Mouse (Mus musculus) left cerebral cortex, adult 11 months (tissue): ENCODE data around the gene Apbb1.
A peak's percentile ranks its signal among the peaks of the same experiment; 100 is the strongest.

Experiments
- DNase-seq: peaks from one replicate; pipeline ENCODE4 v3.0.0; 2022; ENCODE audit warnings: low spot score

The Apbb1 gene

DNA sequence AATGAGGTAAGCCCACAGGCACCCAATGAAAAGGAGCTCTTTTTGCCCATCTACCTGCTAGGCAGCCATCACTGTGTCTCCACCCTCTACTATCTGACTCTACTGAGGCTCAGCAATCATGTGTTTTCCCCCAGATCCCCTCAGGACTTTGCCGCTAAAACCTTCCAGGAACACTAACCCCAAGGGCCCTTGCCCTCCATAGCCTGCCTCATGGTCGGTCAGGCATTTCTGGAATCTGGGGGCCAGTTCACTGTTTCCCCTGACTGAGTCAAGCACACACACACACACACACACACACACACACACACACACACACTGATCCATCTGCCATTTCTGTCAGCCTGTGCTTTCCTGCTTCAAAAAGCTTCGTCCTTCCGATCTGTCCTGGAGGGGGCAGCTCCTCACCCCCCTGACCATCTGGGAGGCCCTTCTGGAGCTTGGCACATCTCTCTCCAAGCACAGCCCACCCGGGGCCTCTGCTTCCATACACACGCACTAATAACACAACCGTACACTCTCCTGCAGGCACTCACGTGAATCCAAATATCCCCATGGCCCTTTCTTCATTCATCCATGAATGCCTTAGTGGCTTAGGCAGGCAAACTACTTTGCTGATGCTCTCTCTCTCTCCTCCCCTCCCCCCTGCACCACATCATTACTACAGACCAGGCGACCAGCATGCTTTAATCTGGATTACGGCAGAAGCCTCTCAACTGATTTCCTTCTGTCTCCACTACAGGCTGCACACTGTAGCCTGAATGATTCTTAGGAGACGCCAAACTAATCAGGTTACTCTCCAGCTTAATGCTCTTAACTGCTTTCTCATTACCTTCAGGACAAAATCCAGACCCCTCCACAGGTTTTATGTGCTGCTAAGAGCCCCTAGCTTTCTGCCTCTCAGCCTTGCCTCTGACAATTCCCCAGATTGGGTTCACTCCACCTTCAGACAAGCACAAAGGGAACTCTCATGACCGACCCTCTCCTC, 11.6 kb downstream of the Apbb1 start:
- no peak for DNase-seq

DNA sequence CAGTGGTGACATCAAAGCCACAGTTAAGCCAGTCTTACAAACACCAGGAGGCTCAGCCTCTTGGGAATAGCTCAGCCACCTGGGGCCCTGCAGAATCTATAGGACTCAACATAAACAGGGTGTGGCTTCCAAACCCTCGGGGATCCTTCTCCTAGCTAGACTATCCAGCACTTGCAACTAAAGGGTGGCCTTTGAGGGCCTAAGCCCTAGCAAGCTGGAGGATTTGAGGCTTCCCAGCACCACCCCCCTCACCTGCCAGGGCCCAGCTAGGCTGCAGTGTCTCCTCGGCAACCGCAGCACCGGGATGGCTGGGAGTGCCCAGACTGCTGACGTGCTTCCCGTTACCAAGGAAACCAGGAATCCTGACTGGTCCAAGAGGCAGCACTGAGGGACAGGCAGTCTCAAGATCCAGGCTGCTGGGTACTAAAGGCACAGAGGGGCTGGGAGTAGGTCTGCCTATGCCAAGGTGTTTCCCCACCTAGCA, 12.4 kb downstream of the Apbb1 start:
- DNase-seq: peak; percentile 79

DNA sequence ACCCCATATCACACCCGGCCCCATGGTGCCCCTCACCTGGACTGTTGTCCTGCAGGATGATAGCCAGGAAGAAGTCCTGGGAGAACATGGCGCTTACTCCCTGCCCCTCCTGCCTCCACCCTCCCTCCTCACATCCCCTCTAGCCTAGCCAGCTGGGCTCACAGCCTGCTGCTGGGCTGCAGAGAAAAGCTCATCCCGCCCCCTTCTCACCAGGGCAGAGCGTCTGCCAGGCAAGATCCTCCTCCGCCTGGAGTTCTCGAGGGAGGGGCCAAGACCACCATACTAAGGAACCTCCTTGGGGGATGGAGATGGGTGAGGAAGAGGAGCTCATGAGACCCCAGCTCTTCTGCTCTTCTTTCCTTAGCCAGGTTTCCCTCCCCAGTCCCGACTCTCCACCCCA, 12.9 kb downstream of the Apbb1 start:
- DNase-seq: no peak

DNA sequence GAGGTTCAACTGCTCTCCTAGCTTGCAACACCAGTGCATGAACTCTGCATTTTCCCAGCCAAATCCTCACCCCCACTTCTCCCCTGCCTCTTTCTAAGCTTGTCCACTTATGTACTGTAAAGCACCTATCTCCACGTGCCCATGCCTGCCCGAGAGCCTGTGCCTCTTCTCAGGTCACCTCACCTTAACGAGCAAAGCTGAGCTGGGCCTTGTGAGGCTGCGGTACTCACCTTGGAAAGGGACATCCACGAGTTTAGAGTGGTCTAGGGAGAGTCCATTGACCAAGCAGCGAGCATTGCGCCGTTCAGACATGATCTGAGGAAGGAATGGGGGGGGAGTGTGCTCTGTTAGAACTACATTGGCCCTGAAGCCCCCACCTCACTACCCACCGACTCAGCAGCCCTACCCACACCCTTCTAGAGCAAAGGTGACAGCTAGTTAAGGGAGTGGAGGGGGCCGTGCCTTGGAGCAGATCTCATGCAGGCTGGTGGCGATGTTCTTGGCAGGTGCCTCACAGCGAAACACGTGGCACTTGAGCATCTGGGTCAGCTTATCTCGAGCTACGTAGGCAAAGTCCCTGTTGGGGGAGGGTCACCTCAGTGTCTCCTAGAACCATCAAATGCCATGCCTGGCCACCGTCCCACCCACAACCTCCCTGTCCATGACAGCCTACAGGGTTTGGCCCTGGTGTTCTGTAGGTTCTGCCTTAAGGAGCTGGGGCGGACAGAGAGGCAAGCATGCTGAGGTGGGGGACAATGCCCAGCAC, 16.2 kb downstream of the Apbb1 start:
- DNase-seq: no peak

DNA sequence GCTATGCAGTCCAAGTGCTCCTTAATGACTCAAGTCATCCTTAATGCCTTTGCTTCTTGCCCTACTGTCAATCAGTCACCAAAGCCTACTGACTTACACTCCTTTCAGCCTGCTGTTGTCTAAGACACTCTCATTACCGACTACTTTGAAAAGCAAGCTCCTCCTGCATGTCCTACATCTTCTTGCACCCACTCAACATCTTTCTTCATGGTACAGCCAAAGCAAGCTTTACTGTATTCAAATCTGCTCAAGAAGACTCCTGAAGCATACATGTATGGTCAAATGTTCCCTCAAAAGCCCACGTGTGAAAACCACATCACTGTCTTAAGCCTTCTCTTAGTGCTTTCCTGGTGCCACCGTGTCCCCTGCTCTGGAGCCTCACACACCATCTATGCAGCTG, 18.1 kb downstream of the Apbb1 start:
- no peak for DNase-seq

DNA sequence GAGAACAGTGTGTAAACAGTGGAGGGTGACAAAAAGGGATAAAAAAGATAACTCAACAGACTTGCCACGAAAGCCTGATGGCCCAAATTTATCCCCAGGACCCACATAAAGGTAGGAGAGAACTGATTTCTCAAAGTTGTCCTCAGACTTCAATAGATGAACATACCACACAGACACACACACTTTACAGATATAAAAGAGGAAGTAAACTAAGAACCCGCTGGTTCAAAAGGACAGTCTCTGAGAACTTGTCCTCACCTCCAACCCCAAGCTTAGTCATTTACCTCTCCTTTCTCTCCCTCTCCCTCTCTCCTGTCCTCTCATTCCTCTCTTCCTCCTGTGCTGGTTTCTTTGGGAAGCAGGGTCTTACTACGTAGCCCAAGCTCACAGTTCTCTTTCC, 19.1 kb downstream of the Apbb1 start:
- DNase-seq: no peak

DNA sequence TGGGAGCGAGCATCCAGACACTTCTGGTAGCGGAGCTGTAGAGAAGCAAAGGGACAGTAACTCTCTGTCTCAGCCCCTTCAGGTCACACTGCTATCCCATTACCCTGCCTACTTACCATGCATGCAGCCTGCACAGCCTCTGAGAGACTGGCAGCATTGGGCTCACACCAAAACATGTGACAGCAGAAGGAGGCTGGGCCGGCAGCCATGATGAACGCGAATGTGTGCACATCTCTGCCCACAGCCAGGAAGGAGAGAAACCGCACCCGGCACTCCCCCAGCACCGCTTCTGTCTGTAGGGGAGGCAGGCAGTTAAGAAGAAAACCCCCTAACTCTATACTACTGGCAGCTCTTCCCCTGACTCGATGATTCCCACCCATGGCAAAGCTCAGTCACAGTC, 22.4 kb downstream of the Apbb1 start:
- no peak for DNase-seq

DNA sequence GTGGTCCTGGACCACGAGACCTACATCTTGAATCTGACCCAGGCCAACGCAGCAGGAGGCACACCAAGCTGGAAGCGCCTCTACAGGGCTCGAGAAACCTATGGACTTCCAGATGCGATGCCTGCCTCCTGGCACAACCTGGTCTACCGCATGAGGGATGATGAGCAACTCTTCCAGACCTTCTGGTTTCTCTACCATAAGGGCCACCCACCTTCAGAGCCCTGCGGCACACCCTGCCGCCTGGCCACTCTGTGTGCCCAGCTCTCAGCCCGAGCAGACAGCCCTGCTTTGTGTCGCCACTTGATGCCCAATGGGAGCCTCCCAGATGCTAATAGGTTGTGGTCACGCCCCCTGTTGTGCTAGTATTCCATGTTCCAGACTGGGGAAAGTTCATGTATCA, 23.8 kb downstream of the Apbb1 start:
- no peak for DNase-seq

DNA sequence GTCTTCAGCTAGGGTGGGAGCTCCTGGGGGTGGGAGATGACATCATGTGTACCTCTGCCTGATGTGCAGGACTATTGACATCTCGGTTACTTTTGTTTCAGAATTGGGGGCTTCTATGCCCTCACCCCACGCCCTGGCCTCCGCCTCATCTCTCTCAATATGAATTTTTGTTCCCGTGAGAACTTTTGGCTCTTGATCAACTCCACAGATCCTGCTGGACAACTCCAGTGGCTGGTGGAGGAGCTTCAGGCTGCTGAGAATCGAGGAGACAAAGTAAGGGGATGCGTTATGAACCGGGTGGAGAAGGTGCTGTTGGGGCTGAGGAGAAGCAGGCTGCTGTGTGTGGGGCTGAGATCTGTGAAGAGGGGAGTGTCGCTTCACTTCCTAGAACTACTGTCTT, 25.0 kb downstream of the Apbb1 start:
- DNase-seq: no peak

DNA sequence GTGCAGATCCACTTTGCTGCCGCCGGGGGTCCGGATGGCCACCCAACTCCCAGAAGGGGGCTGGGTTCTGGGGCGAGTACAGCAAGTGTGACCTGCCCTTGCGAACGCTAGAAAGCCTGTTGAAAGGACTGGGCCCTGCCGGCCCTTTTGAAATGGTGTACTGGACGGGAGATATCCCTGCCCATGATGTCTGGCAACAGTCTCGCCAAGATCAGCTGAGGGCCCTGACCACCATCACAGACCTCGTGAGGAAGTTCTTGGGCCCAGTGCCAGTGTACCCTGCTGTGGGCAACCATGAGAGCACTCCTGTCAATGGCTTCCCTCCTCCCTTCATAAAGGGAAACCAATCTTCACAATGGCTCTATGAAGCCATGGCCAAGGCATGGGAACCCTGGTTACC, 25.9 kb downstream of the Apbb1 start:
- DNase-seq: no peak

DNA sequence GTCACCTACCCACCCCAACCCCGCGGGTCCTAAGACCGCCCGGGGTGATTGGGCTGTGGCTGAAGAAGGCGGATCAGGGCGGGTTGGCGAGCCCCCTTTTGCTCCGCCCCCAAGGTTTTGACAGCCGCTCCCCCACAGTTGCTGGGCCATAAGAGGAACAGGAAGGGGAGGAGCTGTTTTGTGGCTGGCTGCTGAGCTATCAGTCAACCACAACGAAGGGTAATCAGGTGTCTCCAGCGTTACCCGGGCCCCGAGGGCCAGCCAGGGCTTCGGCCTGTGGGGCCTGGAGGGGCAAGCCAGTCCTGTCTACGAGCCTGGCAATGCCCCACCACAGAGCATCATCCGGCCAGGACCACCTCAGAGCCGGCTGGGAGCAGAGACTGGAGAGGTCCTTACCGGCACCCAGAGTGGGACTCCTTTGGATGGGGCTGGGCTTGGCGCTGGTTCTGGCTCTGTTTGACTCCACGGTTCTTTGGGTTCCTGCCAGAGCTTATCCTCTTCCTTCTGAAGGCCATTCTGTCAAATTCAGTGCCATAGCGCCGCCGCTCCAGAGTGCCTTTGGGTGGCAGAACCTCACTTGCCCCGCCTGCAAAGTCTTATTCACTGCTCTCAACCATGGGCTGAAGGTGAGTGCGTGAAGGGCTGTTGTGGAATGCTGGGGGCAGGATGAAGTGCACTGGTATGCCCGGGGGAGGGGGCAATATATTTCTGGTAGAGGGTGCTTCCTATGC, 27.1 kb downstream of the Apbb1 start, which contains the start of gene Smpd1:
Gene Smpd1, plus strand, starts transcription at position 149 of the 731 bp plus-strand sequence.
- peak; percentile 91 for DNase-seq

DNA sequence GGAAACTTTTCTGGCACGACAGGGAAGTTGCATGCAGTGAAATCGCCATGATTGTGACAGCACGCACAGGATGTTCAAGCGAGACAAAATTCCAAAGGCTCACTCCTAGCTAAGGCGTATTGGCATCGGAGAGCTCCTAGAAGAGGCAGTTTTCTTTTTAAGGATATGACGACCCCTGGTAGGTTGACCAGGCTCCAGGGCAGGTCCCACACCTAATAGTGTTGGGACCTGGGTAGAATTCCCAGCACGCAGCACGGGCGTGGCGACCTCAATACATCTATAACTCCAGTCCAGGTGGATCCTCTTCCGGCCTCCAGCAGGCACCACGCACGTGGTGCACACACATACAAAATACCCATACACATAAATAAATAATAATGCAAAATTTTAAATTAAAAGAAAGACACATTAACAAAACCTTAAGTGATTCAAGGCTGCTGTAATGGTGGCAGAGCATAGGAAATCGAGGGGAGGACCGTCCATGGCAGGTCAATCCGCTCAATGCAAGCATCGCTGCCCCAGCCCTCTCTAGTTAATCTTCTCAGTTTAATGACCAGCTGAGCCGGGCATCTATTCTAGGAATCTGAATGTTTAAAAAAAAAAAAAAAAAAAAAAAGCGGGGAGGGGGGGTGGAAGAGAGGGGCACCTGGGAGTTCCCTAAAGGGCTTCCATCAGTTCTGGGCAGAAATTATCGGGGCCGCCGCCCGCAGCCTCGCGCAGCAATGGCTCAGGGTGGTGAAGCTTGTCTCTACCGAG, 27.8 kb downstream of the Apbb1 start:
- no peak for DNase-seq

DNA sequence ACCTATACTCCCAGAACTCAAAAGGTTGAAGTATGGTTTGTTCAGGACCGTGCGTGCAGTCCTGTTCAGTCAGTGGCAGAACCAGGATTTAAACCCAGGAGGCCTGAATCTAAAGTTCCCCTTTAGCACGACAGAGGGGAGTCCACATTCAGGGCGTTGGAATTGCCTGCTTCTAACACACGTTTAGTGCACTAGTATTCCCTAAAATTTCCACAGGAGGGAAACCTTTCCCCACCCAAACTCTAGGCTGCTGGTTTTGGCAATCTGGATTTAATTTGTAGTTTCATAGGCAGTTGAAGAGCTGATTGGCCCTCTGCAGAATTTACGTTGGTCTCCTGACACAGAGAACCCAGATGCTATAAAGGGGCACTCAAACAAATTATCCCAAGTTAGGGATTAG, 32.4 kb downstream of the Apbb1 start:
- no peak for DNase-seq

DNA sequence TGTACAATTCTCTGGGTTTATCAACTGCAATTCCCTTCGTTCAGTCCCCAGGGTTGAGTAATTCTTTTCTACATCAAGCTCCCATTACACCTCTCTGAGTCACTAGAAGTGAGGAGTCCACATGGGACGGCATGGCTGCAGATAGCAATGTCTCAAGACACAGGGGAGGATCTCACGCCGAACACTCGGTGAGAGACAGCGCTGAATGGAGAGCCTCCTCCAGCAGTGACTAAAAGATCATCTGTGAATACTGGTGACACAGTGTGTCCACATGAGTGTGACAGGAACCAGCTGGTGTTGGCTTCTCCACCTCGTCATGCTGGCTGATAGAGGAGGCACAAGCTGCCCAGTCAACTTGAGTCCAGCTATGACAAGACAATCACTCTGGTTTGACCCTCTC, 33.5 kb downstream of the Apbb1 start:
- no peak for DNase-seq

DNA sequence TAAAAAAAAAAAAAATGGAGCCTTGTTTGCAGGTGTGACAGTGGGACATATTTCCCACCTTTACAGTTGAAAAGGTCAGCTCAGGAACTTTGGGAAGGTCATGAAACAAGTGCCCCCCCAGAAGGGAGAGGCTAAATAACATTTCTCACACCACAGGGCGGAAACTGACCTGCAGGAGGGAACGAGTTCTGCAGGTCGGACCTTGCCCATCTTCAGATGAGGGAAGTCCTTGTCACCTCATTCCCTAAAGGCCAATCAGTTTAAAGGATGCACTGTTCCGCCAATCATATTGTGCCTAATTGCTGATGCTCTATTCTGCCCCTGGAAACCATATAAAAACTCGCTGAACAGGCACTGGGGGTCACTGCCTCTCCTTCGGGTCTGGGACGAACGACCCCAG, 35.5 kb downstream of the Apbb1 start:
- DNase-seq: no peak

DNA sequence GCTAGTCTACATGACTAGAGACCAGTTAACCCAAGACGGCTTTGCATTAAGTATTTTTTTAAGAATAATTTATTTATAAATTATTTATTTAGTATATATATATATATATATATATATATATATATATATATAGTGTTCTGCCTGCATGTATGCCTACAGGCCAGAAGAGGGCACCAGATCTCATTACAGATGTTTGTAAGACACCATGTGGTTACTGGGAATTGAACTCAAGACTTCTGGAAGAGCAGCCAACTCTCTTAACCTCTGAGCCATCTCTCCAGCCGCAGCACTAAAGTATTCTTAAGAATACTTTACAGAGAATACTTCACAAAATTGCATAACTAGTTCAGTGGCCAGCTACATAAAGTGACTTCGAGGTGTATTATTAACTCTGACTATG, 47.3 kb downstream of the Apbb1 start:
- DNase-seq: no peak

DNA sequence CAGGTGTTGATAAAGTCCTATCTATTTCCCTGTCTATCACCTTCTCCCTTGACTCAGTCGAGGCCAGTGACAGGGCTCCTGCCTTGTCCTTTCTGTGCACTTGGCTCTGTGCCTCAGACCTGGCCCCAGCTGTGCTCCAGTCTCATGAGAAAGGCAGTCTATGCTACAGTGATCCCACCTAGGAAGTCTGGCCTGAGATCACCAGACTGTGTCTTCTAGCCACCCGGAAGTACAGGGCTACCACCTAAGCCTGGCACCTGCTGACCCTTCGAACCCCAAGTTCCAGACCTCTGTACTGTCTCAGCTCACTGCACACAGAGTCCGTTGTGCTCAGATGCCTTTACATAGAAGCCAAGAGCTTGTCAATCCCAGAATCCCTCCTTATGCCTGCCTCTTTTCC, 53.4 kb downstream of the Apbb1 start:
- no peak for DNase-seq

DNA sequence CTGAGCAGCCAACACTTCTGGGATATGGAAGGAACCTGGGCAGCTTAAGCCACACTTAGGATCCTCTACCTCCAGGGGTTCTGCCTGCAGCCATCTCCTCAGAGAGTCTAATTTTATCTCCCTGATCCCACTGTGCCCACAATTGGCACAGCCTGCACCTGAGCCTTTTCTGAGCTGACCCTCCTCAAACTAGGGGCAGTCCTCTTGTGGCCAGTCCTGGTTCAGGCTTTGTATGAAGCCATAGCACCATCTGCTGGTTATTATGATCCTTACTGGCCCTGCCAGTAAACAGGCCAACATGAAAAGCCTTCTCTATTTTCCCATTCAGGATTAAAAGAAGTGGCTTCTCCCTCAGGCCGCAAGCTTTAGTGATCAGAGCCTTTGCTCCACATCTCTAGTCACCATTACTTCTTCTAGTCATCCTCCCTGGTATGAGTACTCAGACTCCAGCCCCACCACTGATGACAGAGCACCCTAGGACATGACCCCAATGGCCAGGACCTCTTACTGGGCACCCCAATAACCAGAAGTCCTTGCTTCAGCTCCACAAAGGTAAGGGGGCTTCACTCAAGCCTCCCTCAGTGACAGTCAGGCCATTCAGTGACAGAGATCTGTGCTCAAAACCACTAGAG, 54.0 kb downstream of the Apbb1 start:
- no peak for DNase-seq

DNA sequence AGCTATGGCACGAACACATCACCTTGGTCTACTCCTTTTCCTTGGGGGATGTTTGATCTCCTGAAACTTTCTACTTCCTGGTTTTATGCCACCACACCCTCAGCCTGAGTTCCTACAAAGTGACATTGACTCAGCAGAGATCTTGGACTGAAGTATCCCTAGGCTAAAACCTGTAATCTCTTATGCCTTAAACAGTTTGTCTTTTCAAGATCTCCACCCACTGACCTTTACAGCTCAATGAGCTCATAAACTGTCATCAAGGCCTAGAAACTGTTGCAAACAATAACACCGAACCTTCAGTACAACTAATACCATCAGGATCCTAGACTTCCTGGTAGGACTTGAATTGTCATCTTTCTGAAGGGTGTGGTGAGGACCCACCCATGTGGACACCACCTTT, 57.2 kb downstream of the Apbb1 start:
- DNase-seq: no peak

DNA sequence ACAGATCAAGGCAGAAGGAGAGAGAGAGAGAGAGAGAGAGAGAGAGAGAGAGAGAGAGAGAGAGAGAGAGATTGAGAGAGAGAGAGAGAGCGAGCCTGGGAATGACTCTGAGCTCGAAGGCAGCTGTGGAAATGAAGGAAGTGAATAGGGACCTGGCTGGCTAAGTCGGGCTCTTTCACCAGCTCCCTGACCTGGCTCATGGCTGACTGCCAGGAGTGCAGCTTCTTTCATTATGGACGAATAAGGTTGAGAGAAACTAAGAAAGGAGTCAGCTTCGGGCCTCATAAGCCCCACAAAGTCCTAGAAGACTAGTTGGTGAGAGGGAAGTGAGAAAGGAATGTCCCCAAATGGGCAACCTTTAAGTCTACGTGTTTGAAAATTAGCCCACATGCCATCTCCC, 61.3 kb downstream of the Apbb1 start:
- DNase-seq: no peak

DNA sequence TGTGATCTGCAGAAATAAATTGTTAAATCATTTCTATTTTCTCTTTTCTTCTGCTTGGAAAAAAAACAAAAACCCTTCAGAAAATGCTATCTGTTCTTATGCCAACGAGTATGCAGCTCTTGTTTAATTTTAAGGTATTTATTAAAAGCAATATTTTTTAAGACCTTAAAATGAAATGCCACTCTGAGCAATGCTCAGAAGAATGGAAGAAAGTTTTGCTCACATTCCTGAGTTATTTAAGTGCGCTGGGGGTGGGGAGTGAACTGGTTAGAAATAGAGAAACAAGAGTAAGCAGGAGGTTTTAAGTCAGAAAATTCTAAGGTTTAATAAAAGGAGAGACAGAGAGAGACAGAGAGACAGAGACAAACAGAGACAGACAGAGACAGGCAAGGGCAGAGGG, 61.7 kb downstream of the Apbb1 start:
- DNase-seq: no peak
